Mouse (Mus musculus) fibroblast of lung, adult 2 months (primary cell): ENCODE data around the gene Zbtb7b.

ENCODE experiments used
- DNase-seq: peaks from one replicate; pipeline ENCODE4 v3.0.0-alpha.2; 2011; ENCODE audit warnings: low read depth

Gene Zbtb7b

DNA sequence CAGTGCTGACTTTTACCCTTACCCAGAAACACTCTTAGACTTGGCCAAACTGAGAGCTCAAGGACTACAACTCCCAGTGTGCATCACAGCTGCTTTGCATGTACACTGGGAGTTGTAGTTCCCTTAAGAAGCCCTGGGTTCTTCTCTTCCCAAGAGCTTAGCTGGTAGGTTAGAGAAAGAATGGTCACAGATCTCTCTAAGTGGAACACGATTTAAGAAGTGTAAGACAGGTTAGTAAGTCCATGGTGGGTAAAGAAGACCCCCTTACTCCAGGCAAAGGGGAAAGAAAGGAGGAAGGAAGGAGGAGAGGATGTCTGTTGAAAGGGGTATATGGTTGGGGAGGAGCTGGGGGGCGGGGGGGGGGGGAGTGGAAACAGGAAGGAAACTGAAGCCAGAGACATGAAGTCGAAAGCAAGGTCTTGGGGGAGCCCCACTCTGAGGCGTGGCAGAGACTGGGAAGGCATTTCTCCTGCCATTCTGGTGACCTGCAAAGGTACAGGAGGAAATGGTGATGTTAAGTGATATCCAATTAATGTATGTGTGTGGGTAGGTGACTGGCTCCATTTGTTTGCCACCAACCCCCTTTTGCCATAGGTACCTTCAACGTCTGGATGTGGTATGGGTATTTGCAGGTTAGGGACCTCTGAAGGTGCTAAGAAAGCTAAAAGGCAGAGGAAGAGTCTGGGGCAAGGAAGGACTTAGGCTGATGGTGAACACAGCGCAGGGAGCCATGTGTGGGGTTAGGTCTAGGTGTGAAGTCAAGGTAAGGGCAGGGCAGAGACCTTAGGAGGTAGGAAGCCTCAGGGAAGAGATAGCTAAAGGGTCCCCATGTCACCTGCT is 5.5 kb downstream of the Zbtb7b start:
- no peak for DNase-seq

DNA sequence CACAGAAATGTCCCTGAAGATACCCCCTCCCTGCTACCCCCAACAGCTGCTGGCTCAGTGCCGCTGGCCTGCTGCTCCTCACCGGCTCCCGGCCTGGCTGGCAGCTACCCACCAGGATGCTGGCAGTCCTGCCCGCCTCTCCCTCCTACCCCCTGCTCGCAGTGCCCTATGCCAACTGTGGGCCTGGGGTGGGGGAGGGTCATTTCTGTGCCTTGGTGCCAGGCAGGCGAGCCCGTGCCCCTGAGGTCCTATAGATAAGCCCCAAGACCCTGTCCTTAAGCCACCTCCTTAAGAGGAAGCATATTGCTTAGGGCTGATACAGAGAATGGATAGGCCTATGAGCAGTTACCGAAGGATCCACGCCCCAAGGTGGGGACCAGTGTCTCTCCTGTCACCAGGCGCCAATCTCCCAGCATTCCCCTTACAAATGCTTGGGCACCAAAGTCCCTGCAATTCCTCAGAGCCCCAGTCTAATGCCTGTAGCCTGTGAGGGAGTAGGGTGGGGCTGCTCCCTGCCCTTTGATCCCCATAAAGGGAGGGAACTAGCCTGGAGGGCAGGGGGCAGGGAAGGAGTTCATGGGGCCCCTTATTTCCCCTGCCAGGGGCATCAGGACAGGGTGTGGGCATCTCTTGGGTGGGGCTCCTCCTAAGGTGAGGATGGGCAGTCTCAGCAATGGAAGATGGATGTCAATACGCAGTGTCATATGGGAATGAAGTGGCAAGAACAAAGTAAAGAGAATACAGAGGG is 6.3 kb downstream of the Zbtb7b start:
- DNase-seq = no peak

DNA sequence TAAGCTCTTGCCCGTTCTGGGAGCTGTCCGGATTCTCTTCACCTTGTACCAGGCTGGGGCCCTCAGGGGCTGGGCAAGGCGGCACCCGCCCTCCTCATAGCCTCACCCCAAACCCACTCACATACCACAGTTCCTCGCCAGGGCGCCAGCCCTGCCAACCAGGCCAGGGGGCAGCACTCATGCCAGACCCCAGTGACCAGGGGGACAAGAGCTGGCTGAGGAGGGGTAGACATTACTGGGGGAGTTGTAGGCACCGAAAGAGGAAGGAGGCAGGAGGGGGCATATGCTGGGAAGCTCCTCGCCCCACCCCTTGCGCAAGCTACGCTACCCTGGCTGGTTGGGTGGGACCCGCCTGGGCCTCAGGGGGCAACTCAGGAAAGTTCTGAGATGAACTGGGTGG is 6.9 kb downstream of the Zbtb7b start:
- no peak for DNase-seq

DNA sequence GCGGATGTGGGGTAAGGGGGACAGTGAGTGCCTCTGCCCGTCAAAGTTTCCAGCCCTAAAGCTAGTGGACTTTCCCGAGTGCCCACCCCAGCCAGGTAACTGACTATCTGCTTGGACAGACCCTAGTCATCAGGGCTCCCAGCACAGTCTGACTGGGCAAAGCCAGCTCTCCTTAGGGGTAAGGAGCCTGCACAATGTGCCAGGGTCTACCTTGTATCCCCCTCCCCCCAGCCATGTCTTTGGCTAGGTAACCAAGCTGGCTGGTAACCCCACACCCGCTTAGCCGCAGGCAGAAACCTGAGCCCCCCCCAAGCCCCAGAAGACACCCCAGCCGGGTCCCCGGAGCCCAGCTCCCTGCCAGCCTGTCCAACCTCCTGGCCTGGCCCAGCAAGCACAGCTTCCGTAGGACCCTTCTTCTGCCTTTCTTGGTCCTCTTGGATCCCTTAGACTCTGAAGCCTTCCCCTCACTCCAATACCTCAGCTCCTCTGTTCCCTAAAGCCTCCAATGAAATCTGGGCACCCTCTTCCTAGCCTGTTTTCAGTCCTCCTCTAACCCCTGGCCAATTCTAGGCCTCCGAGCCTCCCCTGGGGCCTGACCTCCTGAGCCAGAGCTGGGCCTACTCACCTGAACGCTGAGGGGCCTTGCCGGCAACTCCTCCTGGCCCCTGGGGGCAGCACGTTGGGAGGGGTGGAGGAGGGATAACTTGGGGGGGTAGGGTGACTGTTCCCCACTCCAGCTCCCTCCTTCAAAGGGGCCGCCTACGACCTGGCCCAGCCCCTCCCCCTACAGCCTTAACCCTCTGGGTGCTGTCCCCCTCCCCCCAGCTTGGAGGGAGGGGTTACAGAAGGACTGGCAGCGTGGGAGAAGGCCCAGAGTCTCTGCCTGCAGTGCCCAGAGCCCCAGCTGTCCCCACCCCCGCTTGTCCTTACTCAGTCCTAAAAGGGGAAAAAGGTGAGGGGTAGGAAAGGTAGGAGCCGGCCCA is 7.8 kb downstream of the Zbtb7b start:
- DNase-seq = no peak

DNA sequence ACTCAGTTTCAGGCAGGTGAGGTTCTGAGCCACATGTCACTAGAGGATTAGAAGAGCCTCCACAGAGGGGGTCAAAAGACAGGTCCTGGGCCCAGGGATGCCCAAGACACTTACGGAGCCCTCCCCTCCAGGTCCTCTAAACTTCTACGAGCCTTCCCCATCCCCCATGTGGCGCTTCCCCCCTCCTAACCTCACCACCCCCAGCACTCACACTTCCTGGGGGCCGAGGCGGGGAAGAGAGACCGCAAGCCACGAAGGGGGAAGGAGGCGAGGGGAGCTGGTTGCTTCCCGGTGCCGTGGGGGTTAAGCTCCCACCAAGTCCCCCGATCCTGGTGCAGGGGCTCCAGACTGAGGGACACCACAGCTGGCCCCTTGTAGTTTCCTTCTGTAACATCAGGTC is 9.1 kb downstream of the Zbtb7b start:
- no peak for DNase-seq

DNA sequence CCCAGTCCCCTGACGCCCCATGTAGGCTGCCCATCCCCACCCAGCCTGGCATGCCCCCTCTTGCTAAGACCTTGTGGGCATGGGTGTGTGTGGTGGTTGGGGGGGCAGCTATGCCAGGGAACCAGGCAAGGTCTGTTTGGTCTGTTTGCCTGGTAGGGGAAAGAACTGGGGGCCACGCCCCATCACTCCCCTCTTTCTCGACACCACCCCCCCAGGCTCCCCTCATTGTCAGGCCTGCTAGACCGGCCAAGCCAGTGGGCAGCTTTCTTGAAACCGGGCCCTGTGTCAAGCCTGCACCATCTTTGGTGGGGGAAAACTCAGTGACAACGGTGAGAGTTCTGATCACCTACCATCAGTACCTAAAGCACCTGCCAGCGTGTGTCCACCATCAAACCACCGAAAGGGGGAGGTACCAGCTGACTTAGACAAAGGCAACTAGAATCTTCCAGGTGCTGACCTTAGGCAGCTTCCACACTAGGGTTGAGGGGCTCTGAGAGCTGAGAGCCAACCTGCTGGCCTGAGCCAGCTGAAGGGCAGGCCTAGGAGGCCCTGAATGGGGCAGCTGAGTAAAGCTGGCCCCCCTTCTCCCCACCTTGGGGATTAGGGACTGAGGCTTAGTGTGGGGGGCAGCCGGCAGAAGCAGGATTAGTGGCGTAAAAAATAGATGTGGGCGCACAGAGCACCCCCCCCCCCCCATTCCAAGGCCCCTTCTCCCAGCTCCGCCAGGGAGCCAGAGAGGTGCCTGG is 10.1 kb downstream of the Zbtb7b start:
- no peak for DNase-seq

DNA sequence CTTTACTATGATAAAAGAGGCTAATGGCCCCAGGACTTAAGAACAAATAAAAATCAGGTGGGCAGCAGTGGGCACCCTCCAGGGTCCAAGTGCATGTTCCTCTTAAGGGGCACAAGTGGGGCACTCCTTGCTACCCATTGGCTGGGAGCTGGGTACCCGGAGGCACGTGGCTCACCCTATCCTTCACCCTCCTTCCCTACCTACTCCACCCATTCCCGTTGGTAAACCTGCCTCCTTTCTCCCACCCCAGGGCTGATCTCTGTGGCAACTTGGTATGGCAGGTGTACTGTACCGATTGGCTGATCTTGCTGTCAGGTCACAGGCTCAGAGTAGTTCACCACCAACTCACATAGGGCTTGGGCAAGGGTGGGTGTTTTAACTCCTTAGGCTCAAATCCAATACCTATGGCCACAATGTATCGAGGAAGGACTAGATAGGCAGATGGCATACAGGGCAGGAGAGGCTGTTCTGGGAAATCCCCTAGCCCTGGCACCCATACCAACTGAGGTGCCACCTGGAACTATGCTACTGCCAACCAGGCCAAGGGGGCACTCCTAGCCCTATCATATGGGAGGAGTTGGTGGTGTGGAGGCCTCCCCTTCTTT is 10.8 kb downstream of the Zbtb7b start:
- no peak for DNase-seq

DNA sequence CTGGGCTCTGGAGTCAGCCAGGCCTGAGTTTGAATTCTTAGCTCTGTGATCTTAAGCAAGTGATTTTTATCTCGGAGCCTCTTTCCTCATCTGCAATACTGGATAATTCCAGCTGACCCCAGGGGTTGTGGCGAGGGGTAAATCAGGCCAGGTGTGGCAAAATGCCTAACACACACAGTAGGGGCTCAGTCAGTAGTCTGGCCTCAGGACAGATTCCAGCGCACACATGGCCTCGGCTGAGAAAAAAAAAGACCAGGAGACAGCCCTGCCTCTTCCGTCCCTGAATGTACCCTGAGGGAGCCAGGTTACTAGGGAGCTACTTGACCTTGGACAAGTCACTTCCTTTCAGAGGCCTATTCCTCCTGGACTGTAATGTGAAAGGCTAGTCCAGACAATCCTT is 11.6 kb downstream of the Zbtb7b start:
- no peak for DNase-seq

DNA sequence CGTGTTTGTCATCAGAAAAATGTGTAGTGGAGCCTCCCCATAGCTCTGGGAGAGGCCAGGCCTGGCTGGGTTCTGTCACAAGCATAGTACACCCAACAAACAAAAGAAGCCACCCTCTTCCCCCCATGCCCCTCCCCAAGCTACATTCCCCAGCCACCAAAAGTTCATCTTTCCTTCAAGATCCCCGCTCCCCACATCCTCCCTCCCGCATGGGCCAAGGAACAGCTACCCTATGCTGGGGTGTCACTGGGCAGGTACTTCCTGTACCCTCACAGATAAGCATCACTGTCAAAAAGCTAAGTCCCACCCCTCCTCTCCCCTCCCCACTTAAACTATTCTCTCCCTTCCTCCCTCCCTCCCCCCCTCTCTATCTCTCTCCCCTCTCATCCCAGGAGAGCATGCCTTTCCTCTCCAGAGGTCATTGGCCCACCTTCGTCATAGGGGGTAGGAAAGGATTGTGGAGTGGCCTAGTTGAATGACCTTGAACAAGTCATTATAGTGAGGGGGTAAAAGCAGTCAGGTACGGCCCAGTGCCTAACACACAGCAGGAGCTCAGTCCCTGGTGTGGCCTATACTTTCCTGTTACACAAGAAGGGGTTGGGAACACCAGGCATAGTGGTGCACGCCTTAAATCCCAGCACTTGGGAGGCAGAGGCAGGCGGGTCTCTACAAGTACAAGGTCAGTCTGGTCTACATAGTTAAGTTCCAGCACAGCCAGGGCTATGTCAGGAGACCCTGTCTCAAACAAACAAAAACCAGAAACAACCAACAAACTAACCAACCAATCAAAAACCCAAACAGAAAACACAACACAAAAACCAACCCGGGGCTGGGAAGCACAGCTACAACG is 12.3 kb downstream of the Zbtb7b start:
- no peak for DNase-seq

DNA sequence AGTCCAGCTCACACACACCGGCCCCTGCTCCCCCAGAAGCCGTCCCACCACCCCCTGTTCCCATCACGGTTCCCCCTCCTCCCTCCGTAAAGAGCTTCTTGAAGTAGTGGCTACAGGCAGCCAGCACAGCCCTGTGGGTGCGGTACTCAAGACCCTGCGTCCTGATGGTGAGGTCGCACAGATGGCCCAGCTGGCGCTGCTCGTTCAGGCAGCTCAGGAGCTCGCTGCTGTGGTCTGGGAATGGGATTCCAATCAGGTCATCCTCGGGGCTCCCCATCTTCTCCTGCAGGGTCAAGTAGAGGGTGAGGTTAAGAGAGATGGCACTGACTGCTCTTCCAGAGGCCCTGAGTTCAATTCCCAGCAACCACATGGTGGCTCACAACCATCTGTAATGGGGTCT is 13.3 kb downstream of the Zbtb7b start:
- DNase-seq = no peak

DNA sequence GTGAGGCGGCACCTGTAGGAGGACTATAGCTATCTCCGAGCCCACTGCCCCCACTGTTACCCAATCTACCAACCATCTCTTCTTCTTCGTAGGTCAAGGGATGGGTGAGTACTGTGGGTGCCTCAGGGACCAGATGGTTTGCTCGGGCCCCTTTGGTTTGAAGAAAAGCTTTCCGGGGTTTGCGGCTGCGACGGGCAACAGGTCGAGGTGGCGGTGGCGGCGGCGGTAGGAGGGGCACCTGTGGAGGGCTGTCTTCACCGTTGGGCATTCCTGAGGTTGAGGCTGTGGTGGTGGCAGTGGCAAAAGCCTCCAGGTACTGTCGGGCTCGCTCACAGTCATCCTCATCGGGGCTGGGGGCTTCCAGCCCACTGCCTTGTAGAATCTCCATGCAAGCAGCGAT is 13.9 kb downstream of the Zbtb7b start:
- no peak for DNase-seq

DNA sequence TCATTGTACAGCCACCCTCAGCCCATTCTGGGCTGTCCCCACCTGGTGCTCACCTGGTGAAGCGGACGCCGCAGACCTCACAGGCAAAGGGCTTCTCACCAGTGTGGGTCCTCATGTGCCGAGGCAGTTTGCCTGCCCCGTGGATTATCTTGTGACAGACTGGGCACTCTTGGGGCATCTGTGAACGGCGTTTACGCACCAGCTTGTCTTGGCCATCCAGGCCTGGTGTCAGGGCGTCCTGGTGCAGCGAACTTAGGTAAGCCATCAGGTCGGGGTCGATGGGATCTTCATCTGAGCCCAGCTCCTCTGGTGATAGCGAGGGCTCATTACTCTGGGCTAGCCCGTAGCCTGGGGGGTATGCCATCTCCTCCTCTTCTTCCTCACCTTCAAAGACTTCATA is 14.3 kb downstream of the Zbtb7b start:
- DNase-seq = no peak

DNA sequence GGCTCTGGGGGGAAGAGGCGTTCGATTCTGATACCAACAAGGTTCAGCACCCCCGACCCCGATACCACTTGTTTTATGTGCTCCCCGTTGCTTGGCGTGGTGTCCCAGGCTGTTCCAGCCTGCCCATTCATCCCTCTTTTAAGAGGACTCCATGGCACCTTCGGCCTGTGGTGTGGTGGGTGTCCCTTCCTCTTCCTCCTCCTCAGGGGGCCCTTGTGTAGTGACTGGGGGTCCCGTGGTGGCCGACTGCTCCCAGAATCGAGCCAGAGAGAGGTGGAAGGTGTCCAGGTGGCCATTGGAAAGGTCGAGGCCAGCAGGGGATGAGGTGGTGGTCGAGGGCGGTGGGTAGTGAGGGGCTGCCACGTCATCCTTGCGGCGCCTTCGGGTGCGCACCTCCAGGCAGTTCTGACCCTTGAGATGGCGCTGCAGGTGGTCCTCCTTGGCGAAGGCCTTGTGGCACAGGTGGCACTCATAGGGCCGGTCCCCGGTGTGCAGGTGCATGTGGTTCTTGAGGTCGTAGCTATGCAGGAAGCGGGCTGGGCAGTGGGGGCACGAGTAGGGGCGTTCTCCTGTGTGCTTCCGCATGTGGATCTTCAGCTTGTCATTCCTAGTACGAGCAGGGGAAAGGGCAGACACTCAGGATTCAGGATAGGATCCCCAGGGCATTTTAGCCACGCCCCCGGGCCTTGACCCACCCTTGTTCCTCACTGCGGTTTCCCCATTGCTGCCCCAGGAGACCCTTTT is 15.0 kb downstream of the Zbtb7b start:
- DNase-seq = no peak

DNA sequence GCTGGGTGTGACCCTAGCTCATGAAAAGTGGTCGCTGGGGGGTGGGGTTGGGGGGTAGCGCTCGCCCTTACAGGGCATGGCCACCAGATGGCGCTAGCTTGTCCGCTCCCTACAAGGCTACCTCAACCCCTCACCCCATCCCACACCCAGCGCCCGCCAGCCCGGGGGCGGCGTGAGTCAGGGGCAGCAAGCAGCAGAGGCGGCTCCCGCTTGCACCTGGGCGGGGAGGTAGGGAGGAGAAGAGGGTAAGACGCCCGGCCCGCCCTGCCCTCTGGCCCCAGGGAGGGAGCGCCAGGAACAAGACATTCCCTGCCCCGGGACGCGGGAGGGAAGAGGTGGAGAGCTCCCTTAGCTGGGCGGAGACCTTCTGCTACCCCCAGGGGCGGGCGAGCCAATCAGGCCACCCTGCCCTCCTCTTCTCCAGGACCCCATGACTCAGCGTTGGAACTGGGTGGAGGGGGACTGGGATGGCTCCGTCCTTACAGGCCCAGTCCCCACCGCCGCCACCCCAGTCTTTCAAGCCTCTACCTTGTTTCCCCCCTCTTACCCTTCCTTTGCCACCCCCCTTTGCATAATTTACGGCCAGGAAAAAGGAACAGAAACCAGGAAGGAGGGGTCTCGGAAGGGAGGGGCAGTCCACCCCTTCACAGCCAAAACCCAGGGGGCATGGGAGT is 16.0 kb downstream of the Zbtb7b start:
- peak; percentile 60 for DNase-seq

DNA sequence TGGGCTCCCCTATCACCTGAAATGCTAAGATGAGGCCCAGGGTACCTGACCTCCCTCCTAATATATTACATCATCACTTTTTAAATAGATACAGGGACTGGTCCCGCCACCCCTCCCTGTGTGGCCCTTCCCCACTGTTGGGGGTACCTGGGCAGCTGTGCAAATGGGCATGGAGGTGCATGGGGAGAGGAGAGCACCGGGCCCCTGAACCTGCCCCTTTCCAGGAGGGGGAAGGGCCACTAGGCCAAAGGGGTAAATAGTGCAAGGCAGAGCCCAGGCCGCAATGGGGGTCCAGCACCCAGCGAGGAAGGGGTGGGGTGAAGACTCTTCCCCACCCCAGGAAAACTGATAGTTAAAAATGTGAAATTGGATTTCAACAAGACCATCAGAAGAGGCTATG is 16.7 kb downstream of the Zbtb7b start:
- DNase-seq = no peak

DNA sequence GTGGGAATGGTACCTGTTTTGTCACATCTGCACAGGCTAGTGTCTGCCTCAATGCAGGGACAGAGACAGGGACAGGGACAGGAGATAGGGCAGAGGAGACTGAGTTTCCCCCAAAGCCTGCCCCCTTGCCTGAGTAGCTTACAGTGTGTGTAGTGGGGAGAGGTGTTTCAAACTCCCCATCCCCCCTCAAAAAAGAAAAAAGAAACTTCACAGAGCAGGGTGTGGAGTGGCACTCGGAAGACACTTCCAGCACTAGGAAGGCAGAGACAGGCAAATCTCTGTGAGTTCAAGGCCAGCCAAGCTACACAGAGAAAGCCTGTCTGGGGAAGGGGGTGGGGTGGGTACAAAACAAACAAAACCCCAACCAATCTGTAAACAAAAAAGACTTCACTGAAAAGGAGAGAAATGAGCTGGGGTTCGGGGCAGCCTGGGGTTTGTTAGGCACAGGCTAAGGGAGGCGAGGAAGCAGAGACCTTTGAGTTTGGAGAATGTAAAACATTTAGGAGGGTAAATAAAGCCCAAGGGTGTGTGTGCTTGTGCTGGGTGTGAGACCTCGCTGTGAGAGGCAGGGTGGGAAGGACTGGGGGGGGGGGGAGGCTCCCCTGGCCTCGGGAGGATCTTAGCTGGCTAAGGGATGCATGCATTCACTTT is 20.9 kb downstream of the Zbtb7b start:
- no peak for DNase-seq

DNA sequence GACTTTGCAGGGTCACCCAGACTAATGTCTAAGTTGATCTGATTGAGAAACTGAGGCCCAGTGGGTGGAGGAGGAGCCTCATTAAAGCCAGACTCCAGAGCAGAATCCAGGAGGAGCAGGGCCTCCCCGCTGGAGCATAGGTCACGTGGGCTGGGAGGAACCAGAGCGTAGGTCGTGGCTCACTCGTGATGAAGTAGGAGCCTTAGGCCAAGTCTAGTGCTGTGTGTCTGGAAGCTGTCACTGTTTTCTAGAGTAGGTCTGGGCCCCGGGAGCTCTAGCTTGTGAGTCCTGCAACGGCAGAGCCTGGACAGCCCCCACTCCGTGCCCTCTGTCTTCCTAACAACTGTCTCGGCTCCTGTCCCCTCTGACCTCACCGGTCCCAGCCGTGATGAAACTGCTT is 27.2 kb downstream of the Zbtb7b start:
- DNase-seq = no peak
